Mouse (Mus musculus) heart, postnatal 0 days (tissue): ENCODE measurements around the gene Zyg11a.

ENCODE experiments used
- CTCF ChIP-seq: IDR thresholded peaks from 2 replicates; pipeline ENCODE4 v1.5.1; 2016; ENCODE audit warnings: antibody characterized with exemption, control low read depth, low read depth
- EP300 ChIP-seq: IDR thresholded peaks from 2 replicates; pipeline ENCODE4 v1.6.1; 2016; ENCODE audit warnings: antibody characterized with exemption, low read depth

GRCm38 (mm10) chr4:108219019-108219418, 1.2 kb upstream of the Zyg11a start:
- TF ChIP-seq CTCF: no peak
- no peak for TF ChIP-seq EP300
